Mouse (Mus musculus) liver, embryonic 12.5 days (tissue): ENCODE measurements around the gene Rnf5. TPM values are rescaled to one million over a fixed set of nuclear protein-coding genes. Genes with fewer than 3 reads are reported as not detected.

Experiments used
- ATAC-seq: fragments of 200-750 bp; cut with Nextera tagmentation; 2 replicates; pipeline ENCODE4 v1.8.0; 2017; ENCODE audit warnings: moderate number of reproducible peaks, mild to moderate bottlenecking, moderate library complexity
- H3K27ac ChIP-seq: fragments of 300-500 bp; sonication (generic); 2 replicates; pipeline ENCODE4 v1.5.1; 2016; ENCODE audit warnings: mild to moderate bottlenecking
- H3K27me3 ChIP-seq: fragments of 300-500 bp; sonication (generic); replicated peaks from 2 replicates; pipeline ENCODE4 v1.6.1; 2016; ENCODE audit warnings: mild to moderate bottlenecking, moderate library complexity
- H3K36me3 ChIP-seq: fragments of 300-500 bp; sonication (generic); 2 replicates; pipeline ENCODE4 v1.6.1; 2016; ENCODE audit warnings: mild to moderate bottlenecking, moderate library complexity
- H3K4me1 ChIP-seq: fragments of 300-500 bp; sonication (generic); 2 replicates; pipeline ENCODE4 v1.6.1; 2016
- H3K4me2 ChIP-seq: fragments of 300-500 bp; sonication (generic); 2 replicates; pipeline ENCODE4 v1.6.1; 2016; ENCODE audit warnings: mild to moderate bottlenecking, moderate library complexity
- H3K4me3 ChIP-seq: fragments of 300-500 bp; sonication (generic); 2 replicates; pipeline ENCODE4 v1.5.1; 2016; ENCODE audit warnings: mild to moderate bottlenecking, moderate library complexity
- H3K9ac ChIP-seq: fragments of 300-500 bp; sonication (generic); 2 replicates; pipeline ENCODE4 v1.6.1; 2016; ENCODE audit warnings: mild to moderate bottlenecking, moderate library complexity
- H3K9me3 ChIP-seq: fragments of 300-500 bp; sonication (generic); replicated peaks from 2 replicates; pipeline ENCODE4 v1.6.1; 2016; ENCODE audit warnings: mild to moderate bottlenecking, moderate library complexity
- WGBS: fragments of 180-500 bp; shearing (Covaris S2); methylation state at CpG from one replicate; pipeline ENCODE4 v1.1.7; 2016; ENCODE audit not compliant: insufficient replicate concordance; 5-methylcytosine and 5-hydroxymethylcytosine counted together
- polyA plus RNA-seq: library from polyadenylated mRNA; unstranded; fragments of >200 nt; fragmentation: Nextera tagmentation; extraction: Ambion mirVana; gene quantifications from 2 replicates; pipeline ENCODE4 v1.2.1, GENCODE M21; 2016

The Rnf5 gene
- polyA plus RNA-seq, 1 experiment from 2014 or later = 94.8 TPM

- Histone ChIP-seq H3K9me3 (no peaks in the 10 kb centered on the region), H3K36me3 (peaks cover 55% of the 10 kb centered on the region), H3K27me3 (no peaks in the 10 kb centered on the region), H3K4me2 (no peak within 1 kb of the TSS), H3K9ac (peak within 1 kb of the TSS; percentile 40), H3K27ac (0 out of 2 replicates have a peak within 1 kb of the TSS, but pooled peaks have one; percentile 11), H3K4me3 (no peak within 1 kb of the TSS), H3K4me1 (peaks cover 78% of the 10 kb centered on the region)
- ATAC-seq = no peak
- WGBS = 25% methylated on average over 6 of the region's 6 CpGs
Observed at GRCm38 (mm10) chr17:34597566-34598095, 5.9 kb downstream of the Rnf5 start, which contains the start of gene Ager. Ager (plus strand) TSS chr17:34597862.

- Histone ChIP-seq H3K4me3 (no peak overlapping the region), H3K27ac (no peak overlapping the region), H3K9me3 (no peaks in the 10 kb centered on the region), H3K4me2 (no peak overlapping the region), H3K36me3 (peaks cover 43% of the 10 kb centered on the region), H3K9ac (no peak overlapping the region), H3K4me1 (peaks cover 79% of the 10 kb centered on the region), H3K27me3 (no peaks in the 10 kb centered on the region)
- WGBS = 73% methylated on average over 8 of the region's 8 CpGs
- ATAC-seq = no peak
Observed at GRCm38 (mm10) chr17:34596098-34596497, 7.4 kb downstream of the Rnf5 start.

GRCm38 (mm10) chr17:34593752-34594525, 9.6 kb downstream of the Rnf5 start:
- no peak for ATAC-seq
- WGBS = 71% methylated on average over 34 of the region's 34 CpGs

GRCm38 (mm10) chr17:34592581-34593549, 10.6 kb downstream of the Rnf5 start:
- Histone ChIP-seq H3K9me3 (no peaks in the 10 kb centered on the region), H3K27me3 (no peaks in the 10 kb centered on the region), H3K36me3 (peaks cover 28% of the 10 kb centered on the region), H3K4me1 (peaks cover 93% of the 10 kb centered on the region), H3K9ac (peak overlapping the region; percentile 97), H3K4me3 (peak overlapping the region; percentile 92), H3K27ac (peak overlapping the region; percentile 89), H3K4me2 (peak overlapping the region; percentile 99)
- 4% methylated on average over 32 of the region's 32 CpGs for WGBS
- ATAC-seq = peak; percentile 1; the same call in 1 of the 2 replicates

More at GRCm38 (mm10) chr17:34593752-34594525, 9.6 kb downstream of the Rnf5 start:
- Histone ChIP-seq H3K9me3 (no peaks in the 10 kb centered on the region), H3K27ac (peak overlapping the region; percentile 89), H3K27me3 (no peaks in the 10 kb centered on the region), H3K4me2 (peak overlapping the region; percentile 99), H3K36me3 (peaks cover 28% of the 10 kb centered on the region), H3K4me3 (peak overlapping the region; percentile 92), H3K9ac (peak overlapping the region; percentile 97), H3K4me1 (peaks cover 91% of the 10 kb centered on the region)

- Histone ChIP-seq H3K4me1 (peaks cover 88% of the 10 kb centered on the region), H3K9ac (peak overlapping the region; percentile 97), H3K27ac (peak overlapping the region; percentile 89), H3K27me3 (no peaks in the 10 kb centered on the region), H3K36me3 (peaks cover 28% of the 10 kb centered on the region), H3K9me3 (no peaks in the 10 kb centered on the region), H3K4me3 (peak overlapping the region; percentile 92), H3K4me2 (peak overlapping the region; percentile 99)
- 2% methylated on average over 20 of the region's 35 CpGs for WGBS
- ATAC-seq = peak; percentile 66
Observed at GRCm38 (mm10) chr17:34591994-34592375, 11.5 kb downstream of the Rnf5 start.

- no peak for ATAC-seq
- Histone ChIP-seq H3K27ac (peak within 1 kb of the TSS; percentile 89), H3K4me2 (peak within 1 kb of the TSS; percentile 99), H3K4me1 (peaks cover 89% of the 10 kb centered on the region), H3K4me3 (peak within 1 kb of the TSS; percentile 92), H3K9me3 (no peaks in the 10 kb centered on the region), H3K9ac (peak within 1 kb of the TSS; percentile 97), H3K27me3 (no peaks in the 10 kb centered on the region), H3K36me3 (peaks cover 28% of the 10 kb centered on the region)
- 5% methylated on average over 21 of the region's 21 CpGs for WGBS
Observed at GRCm38 (mm10) chr17:34591029-34591993, 12.2 kb downstream of the Rnf5 start, which contains the start of gene Pbx2. Pbx2 (plus strand) TSS chr17:34591266.

GRCm38 (mm10) chr17:34590154-34590987, 13.1 kb downstream of the Rnf5 start:
- peak overlapping the region; percentile 99 for H3K4me2 ChIP-seq
- no peak for ATAC-seq
- H3K27ac ChIP-seq = peak overlapping the region; percentile 89
- H3K4me1 ChIP-seq = peaks cover 86% of the 10 kb centered on the region
- H3K36me3 ChIP-seq = peaks cover 19% of the 10 kb centered on the region
- peaks cover 7% of the 10 kb centered on the region for H3K27me3 ChIP-seq
- peak overlapping the region; percentile 92 for H3K4me3 ChIP-seq
- WGBS = 43% methylated on average over 15 of the region's 15 CpGs
- peak overlapping the region; percentile 97 for H3K9ac ChIP-seq
- H3K9me3 ChIP-seq = no peaks in the 10 kb centered on the region

- WGBS = 7% methylated on average over 7 of the region's 7 CpGs
- peak within 1 kb of the TSS; percentile 89 for H3K27ac ChIP-seq
- peaks cover 12% of the 10 kb centered on the region for H3K36me3 ChIP-seq
- peaks cover 7% of the 10 kb centered on the region for H3K27me3 ChIP-seq
- H3K4me3 ChIP-seq = peak within 1 kb of the TSS; percentile 92
- peaks cover 79% of the 10 kb centered on the region for H3K4me1 ChIP-seq
- no peak for ATAC-seq
- peak within 1 kb of the TSS; percentile 99 for H3K4me2 ChIP-seq
- no peaks in the 10 kb centered on the region for H3K9me3 ChIP-seq
- peak within 1 kb of the TSS; percentile 97 for H3K9ac ChIP-seq
Observed at GRCm38 (mm10) chr17:34589681-34590101, 13.8 kb downstream of the Rnf5 start, which contains the start of gene Gpsm3. Gpsm3 (plus strand) TSS chr17:34589806.

- H3K36me3 ChIP-seq = peaks cover 7% of the 10 kb centered on the region
- ATAC-seq = no peak
- H3K4me3 ChIP-seq = peak overlapping the region; percentile 92
- peaks cover 74% of the 10 kb centered on the region for H3K4me1 ChIP-seq
- peak overlapping the region; percentile 89 for H3K27ac ChIP-seq
- peak overlapping the region; percentile 99 for H3K4me2 ChIP-seq
- peak overlapping the region; percentile 97 for H3K9ac ChIP-seq
- WGBS = 19% methylated on average over 7 of the region's 7 CpGs
- H3K27me3 ChIP-seq = peaks cover 7% of the 10 kb centered on the region
- H3K9me3 ChIP-seq = no peaks in the 10 kb centered on the region
Observed at GRCm38 (mm10) chr17:34589206-34589605, 14.3 kb downstream of the Rnf5 start.

GRCm38 (mm10) chr17:34588767-34589166, 14.7 kb downstream of the Rnf5 start:
- H3K4me3 ChIP-seq = 0 out of 2 replicates have a peak overlapping the region, but pooled peaks have one; percentile 83
- peaks cover 3% of the 10 kb centered on the region; the same call in 1 of the 2 replicates for H3K36me3 ChIP-seq
- peak overlapping the region; percentile 99 for H3K4me2 ChIP-seq
- H3K9me3 ChIP-seq = no peaks in the 10 kb centered on the region
- no peak for ATAC-seq
- 40% methylated on average over 3 of the region's 3 CpGs for WGBS
- peaks cover 8% of the 10 kb centered on the region for H3K27me3 ChIP-seq
- peaks cover 70% of the 10 kb centered on the region for H3K4me1 ChIP-seq
- peak overlapping the region; percentile 97 for H3K9ac ChIP-seq
- peak overlapping the region; percentile 89 for H3K27ac ChIP-seq
